Mouse (Mus musculus): Measurements from ENCODE around the gene Gm6169. TPM values are rescaled to one million over a fixed set of nuclear protein-coding genes. Genes with fewer than 3 reads are reported as not detected.
A peak's percentile ranks its signal among the peaks of the same experiment; 100 is the strongest.
"Not testable (repeated sequence)": the region's sequence is repeated elsewhere in the genome, so short reads cannot be mapped to it uniquely, and the experiment has no call there.

The Gm6169 gene
- polyA plus RNA-seq, 1 experiment from 2014 or later: 0.92 TPM

- no peak for TF ChIP-seq CTCF (IDR thresholded peaks at IDR 0.05; ENCODE audit: low read depth)
- TF ChIP-seq EP300 (IDR thresholded peaks at IDR 0.05; ENCODE audit: low read depth): no peak
- Histone ChIP-seq H3K27ac (ENCODE audit: low read depth) (no peak overlapping the region), H3K36me3 (replicated peaks; ENCODE audit: insufficient read depth, low read length) (no peaks in the 10 kb centered on the region), H3K4me2 (ENCODE audit: low read depth, low read length) (peak overlapping the region; percentile 98), H3K9ac (replicated peaks) (peak overlapping the region; percentile 61), H3K9me3 (ENCODE audit: low read length) (no peaks in the 10 kb centered on the region), H3K4me1 (ENCODE audit: insufficient read depth) (peaks cover 11% of the 10 kb centered on the region), H3K27me3 (ENCODE audit: insufficient read depth, low read length) (peaks cover 38% of the 10 kb centered on the region), H3K4me3 (ENCODE audit: low read depth, low read length) (peak overlapping the region; percentile 74)
- peak; percentile 56 for ATAC-seq
- WGBS (ENCODE audit: insufficient replicate concordance): under 1% methylated on average over 42 of the region's 76 CpGs
- peak; percentile 33 for DNase-seq
Measured at GRCm38 (mm10) chr13:97071626-97072241, 27.3 kb downstream of the Gm6169 start.

GRCm38 (mm10) chr13:97070931-97071625 is 28.0 kb downstream of the Gm6169 start:
- H3K27ac ChIP-seq (ENCODE audit: low read depth): no peak overlapping the region
- peak overlapping the region; percentile 61 for H3K9ac ChIP-seq (replicated peaks)
- peak; percentile 36 for DNase-seq

GRCm38 (mm10) chr13:97068151-97068550 is 30.9 kb downstream of the Gm6169 start:
- H3K9me3 ChIP-seq (ENCODE audit: low read length): no peaks in the 10 kb centered on the region
- no peak overlapping the region for H3K9ac ChIP-seq (replicated peaks)
- DNase-seq (no peak), ATAC-seq (no peak)
- peak overlapping the region; percentile 66 for H3K4me2 ChIP-seq (ENCODE audit: low read depth, low read length)
- H3K4me1 ChIP-seq (ENCODE audit: insufficient read depth): peaks cover 20% of the 10 kb centered on the region
- peaks cover 31% of the 10 kb centered on the region for H3K27me3 ChIP-seq (ENCODE audit: insufficient read depth, low read length)
- no peak for TF ChIP-seq CTCF (IDR thresholded peaks at IDR 0.05; ENCODE audit: low read depth)
- no peak for TF ChIP-seq EP300 (IDR thresholded peaks at IDR 0.05; ENCODE audit: low read depth)
- H3K36me3 ChIP-seq (replicated peaks; ENCODE audit: insufficient read depth, low read length): no peaks in the 10 kb centered on the region
- no peak overlapping the region for H3K27ac ChIP-seq (ENCODE audit: low read depth)
- no peak overlapping the region for H3K4me3 ChIP-seq (ENCODE audit: low read depth, low read length)
- WGBS (ENCODE audit: insufficient replicate concordance): 72% methylated on average over 8 of the region's 8 CpGs

More at GRCm38 (mm10) chr13:97070931-97071625, 28.0 kb downstream of the Gm6169 start:
- peak overlapping the region; percentile 98 for H3K4me2 ChIP-seq (ENCODE audit: low read depth, low read length)
- H3K4me1 ChIP-seq (ENCODE audit: insufficient read depth): peaks cover 11% of the 10 kb centered on the region
- TF ChIP-seq EP300 (IDR thresholded peaks at IDR 0.05; ENCODE audit: low read depth): no peak
- no peak for TF ChIP-seq CTCF (IDR thresholded peaks at IDR 0.05; ENCODE audit: low read depth)
- ATAC-seq: peak; percentile 46; the same call in 1 of the 2 replicates
- H3K9me3 ChIP-seq (ENCODE audit: low read length): no peaks in the 10 kb centered on the region
- WGBS (ENCODE audit: insufficient replicate concordance): 3% methylated on average over 71 of the region's 85 CpGs
- H3K27me3 ChIP-seq (ENCODE audit: insufficient read depth, low read length): peaks cover 38% of the 10 kb centered on the region
- peak overlapping the region; percentile 74 for H3K4me3 ChIP-seq (ENCODE audit: low read depth, low read length)
- H3K36me3 ChIP-seq (replicated peaks; ENCODE audit: insufficient read depth, low read length): no peaks in the 10 kb centered on the region

GRCm38 (mm10) chr13:97067691-97068090 is 31.3 kb downstream of the Gm6169 start:
- H3K4me1 ChIP-seq (ENCODE audit: insufficient read depth): peaks cover 20% of the 10 kb centered on the region
- H3K4me3 ChIP-seq (ENCODE audit: low read depth, low read length): peak overlapping the region; percentile 40
- 0 out of 2 replicates have a peak overlapping the region, but pooled peaks have one; percentile 30 for H3K27ac ChIP-seq (ENCODE audit: low read depth)
- peak overlapping the region; percentile 66 for H3K4me2 ChIP-seq (ENCODE audit: low read depth, low read length)
- DNase-seq (no peak), ATAC-seq (no peak)
- H3K36me3 ChIP-seq (replicated peaks; ENCODE audit: insufficient read depth, low read length): no peaks in the 10 kb centered on the region
- peaks cover 27% of the 10 kb centered on the region for H3K27me3 ChIP-seq (ENCODE audit: insufficient read depth, low read length)
- WGBS (ENCODE audit: insufficient replicate concordance): 48% methylated on average over 6 of the region's 6 CpGs
- no peaks in the 10 kb centered on the region for H3K9me3 ChIP-seq (ENCODE audit: low read length)
- TF ChIP-seq EP300 (IDR thresholded peaks at IDR 0.05; ENCODE audit: low read depth) (no peak), CTCF (IDR thresholded peaks at IDR 0.05; ENCODE audit: low read depth) (no peak)
- no peak overlapping the region for H3K9ac ChIP-seq (replicated peaks)

GRCm38 (mm10) chr13:97066649-97067550 is 32.1 kb downstream of the Gm6169 start, which contains the start of gene Fam169a:
TSS of gene Fam169a (plus strand) at chr13:97067286.
- peak; percentile 22 for DNase-seq
- H3K27me3 ChIP-seq (ENCODE audit: insufficient read depth, low read length): peaks cover 19% of the 10 kb centered on the region
- H3K9me3 ChIP-seq (ENCODE audit: low read length): no peaks in the 10 kb centered on the region
- H3K4me3 ChIP-seq (ENCODE audit: low read depth, low read length): peak within 1 kb of the TSS; percentile 40
- peak; percentile 89 for ATAC-seq
- H3K4me2 ChIP-seq (ENCODE audit: low read depth, low read length): peak within 1 kb of the TSS; percentile 66
- TF ChIP-seq EP300 (IDR thresholded peaks at IDR 0.05; ENCODE audit: low read depth) (peak; percentile 96), CTCF (IDR thresholded peaks at IDR 0.05; ENCODE audit: low read depth) (no peak)
- 51% methylated on average over 15 of the region's 15 CpGs for WGBS (ENCODE audit: insufficient replicate concordance)
- 0 out of 2 replicates have a peak within 1 kb of the TSS, but pooled peaks have one; percentile 16 for H3K9ac ChIP-seq (replicated peaks)
- H3K4me1 ChIP-seq (ENCODE audit: insufficient read depth): peaks cover 20% of the 10 kb centered on the region
- no peaks in the 10 kb centered on the region for H3K36me3 ChIP-seq (replicated peaks; ENCODE audit: insufficient read depth, low read length)
- 0 out of 2 replicates have a peak within 1 kb of the TSS, but pooled peaks have one; percentile 30 for H3K27ac ChIP-seq (ENCODE audit: low read depth)

GRCm38 (mm10) chr13:97064844-97065621 is 34.0 kb downstream of the Gm6169 start:
- not testable (repeated sequence) for H3K9ac ChIP-seq (replicated peaks); H3K9me3 ChIP-seq (ENCODE audit: low read length); H3K27me3 ChIP-seq (ENCODE audit: insufficient read depth, low read length); H3K36me3 ChIP-seq (replicated peaks; ENCODE audit: insufficient read depth, low read length); H3K4me3 ChIP-seq (ENCODE audit: low read depth, low read length); H3K27ac ChIP-seq (ENCODE audit: low read depth); H3K4me1 ChIP-seq (ENCODE audit: insufficient read depth)
- ATAC-seq: peak; percentile 40; the same call in 1 of the 2 replicates
- DNase-seq: peak; percentile 36
- H3K4me2 ChIP-seq (ENCODE audit: low read depth, low read length): 0 out of 2 replicates have a peak overlapping the region, but pooled peaks have one; percentile 9
- 50% methylated on average over 18 of the region's 18 CpGs for WGBS (ENCODE audit: insufficient replicate concordance)

Measured in liver, postnatal 0 days (tissue).